Mouse (Mus musculus) thymus, adult 2 months (tissue): ENCODE data around the gene Podn.

Source experiments
- CTCF ChIP-seq: fragments of 200-500 bp; IDR thresholded peaks from 2 replicates; pipeline ENCODE4 v1.5.1; 2012; ENCODE audit warnings: mild to moderate bottlenecking, control low read depth, low read length, moderate library complexity, borderline replicate concordance; ENCODE audit not compliant: control insufficient read depth, poor library complexity, insufficient read depth; ENCODE audit errors: extremely low read depth
- POLR2A ChIP-seq: fragments of 200-500 bp; IDR thresholded peaks from 2 replicates; pipeline ENCODE4 v1.6.1; 2012; ENCODE audit warnings: mild to moderate bottlenecking, low read length, control low read depth, moderate library complexity; ENCODE audit not compliant: control insufficient read depth, poor library complexity, insufficient read depth; ENCODE audit errors: extremely low read depth

- no peak for TF ChIP-seq CTCF
- no peak for TF ChIP-seq POLR2A
Measured at GRCm38 (mm10) chr4:107979530-107979929, 116.7 kb downstream of the Podn start.
